Mouse (Mus musculus) monocyte, adult 2 months (primary cell): Measurements from ENCODE around the gene Fam169b.

Experiments
- DNase-seq, 2 experiments: peaks; one replicate each; pipeline ENCODE4 v3.0.0; 2022; ENCODE audit warnings: low spot score in 2 of 2, low read depth in 1 of 2

Gene Fam169b

DNA sequence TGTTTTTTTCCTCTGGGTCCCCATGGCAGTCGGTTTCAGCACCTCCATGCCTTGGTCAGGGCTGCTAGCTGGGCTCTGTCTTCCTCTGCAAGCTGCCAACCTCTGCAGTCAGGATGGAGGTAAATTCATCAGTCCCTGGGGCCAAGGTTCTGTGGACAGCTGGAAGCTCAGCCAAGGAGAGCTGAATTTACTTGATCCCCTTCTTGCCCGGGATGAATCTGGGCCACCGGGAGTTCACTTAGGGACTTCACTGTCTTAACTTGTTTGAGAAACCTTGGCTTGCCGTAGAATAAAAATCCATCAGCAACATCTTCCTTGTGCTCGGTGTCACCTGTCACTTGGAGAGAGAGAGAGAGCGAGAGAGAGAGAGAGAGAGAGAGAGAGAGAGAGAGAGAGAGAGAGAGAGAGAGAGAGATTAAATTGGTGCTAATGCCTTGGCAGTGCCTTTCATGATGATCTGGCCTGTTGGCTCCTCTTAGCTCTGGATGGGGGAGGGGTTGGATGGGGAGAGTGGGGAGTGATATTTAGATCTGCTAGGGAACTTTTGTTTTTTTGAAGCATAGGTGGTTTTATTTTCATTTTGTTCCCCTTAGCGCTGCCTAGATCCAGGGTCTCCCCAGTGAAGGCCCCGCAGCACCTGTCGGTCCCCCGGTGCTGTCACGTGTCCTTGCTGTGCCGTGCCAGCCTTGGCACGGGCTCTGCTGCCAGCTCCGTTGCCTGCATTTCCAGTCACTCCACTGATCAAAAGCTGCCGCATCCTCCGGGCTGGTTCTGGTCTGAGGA is 44.6 kb downstream of the Fam169b start:
- DNase-seq, result no peak

DNA sequence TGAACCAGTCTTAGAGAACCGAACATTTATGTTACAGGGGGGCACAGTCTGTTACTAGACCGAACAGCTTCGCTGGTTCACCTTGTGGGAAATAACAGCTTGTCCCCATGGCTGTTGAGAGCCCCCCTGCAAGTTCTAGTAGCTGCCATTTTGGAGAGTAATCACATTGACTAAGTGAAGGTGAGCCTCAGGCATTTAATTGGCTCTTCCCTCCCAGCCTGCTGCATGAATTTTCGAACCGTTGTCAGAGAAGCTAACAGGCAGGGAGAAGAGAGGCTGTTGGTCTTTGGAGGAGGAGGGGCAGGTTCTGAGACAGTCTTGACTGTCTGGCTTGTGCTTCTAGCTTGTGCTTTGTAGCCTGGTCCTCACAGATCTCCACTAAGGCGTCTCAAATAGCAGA is 45.3 kb downstream of the Fam169b start:
- no peak for DNase-seq

GRCm38 (mm10) chr7:68320078-68320810 is 46.6 kb downstream of the Fam169b start:
- no peak for DNase-seq

GRCm38 (mm10) chr7:68323051-68323450 is 49.4 kb downstream of the Fam169b start:
- DNase-seq, result no peak

- DNase-seq, result no peak
Observed at GRCm38 (mm10) chr7:68326190-68326722, 52.6 kb downstream of the Fam169b start.

DNA sequence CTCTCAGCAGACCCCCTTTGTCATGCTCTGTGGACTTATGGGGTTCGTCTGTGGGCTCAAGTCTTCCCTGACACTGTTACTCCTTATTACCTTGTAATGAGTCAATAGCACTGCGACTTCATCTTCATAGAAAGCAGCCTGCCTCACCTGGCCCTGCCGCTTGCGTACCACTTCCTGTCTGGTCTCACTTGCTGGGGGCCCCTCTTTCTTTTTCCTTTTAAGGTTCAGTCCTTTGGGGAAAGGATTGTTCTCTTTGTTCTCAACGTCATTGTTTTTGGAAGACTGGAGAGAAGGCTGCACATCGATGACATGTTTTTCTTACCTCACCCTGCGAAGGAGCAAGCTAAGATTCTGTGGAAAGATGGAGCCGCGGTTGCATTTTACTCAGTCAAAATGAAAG is 55.4 kb downstream of the Fam169b start:
- no peak for DNase-seq

- no peak for DNase-seq
Observed at GRCm38 (mm10) chr7:68332799-68333198, 59.2 kb downstream of the Fam169b start.

- no peak for DNase-seq
Observed at GRCm38 (mm10) chr7:68337080-68337781, 63.6 kb downstream of the Fam169b start.

DNA sequence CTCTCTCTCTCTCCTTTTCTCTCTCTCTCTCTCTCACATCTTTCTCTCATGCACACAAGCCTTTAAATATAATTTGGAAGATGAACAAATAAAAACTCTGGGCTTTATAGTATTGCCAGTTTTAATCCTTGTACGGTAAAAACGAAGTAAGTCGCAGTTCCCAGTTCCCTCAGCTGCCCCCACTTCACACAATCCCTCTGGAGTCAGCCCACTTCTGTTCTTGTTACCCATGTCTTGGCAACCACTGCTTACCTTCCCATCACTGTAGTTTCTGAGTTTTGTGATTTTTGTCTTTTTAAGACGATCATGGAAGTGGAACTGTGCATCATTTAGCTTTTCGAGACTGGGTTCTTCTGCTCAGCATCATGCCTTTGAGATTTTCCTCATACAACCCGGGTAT is 65.0 kb downstream of the Fam169b start:
- DNase-seq, result no peak

- no peak for DNase-seq
Observed at GRCm38 (mm10) chr7:68344561-68344960, 70.9 kb downstream of the Fam169b start.

GRCm38 (mm10) chr7:68345963-68346362 is 72.3 kb downstream of the Fam169b start:
- DNase-seq, result no peak

GRCm38 (mm10) chr7:68355325-68356076 is 81.9 kb downstream of the Fam169b start:
- no peak for DNase-seq

DNA sequence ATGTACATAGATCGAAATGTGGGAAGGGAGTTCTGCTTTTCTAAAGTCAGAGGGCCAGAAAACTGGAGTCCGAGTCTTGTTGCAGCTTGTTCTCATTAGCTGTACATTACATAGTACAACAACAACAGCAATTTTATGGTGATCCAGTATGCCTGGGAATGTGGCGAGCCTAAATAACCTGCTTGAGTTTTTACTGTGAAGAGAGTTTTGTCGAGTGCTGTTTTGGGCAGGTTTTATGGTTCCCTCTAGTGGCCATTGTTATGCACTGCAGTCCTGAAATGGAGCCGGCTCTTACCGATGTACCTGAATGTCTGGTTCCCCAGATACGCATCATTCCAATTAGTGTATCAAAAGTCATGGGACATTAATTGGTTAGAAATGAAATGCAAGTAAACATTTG is 83.8 kb downstream of the Fam169b start:
- peak in 1 of 2 experiments; percentile 13 for DNase-seq

- DNase-seq, result no peak
Observed at GRCm38 (mm10) chr7:68362609-68363008, 89.0 kb downstream of the Fam169b start.

GRCm38 (mm10) chr7:68365711-68366110 is 92.1 kb downstream of the Fam169b start:
- no peak for DNase-seq

DNA sequence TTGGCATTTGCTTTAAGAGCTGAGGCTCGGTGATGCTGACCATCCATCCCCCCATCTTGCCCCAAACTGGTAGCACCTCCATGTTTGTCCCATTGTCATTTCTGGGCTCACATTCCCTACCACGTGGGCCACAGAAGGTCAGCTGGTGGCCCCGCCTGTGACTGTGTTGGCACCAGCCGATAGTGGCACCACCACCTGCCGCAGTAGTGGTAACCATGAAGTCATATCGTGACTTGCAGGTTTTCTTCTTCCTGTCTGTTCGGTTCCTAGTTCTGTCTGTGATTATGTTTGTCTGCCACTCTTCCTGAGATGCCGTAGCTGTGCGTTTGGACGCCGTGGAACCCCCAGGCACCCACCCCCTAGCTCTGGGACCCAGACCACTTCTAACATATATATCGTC is 95.3 kb downstream of the Fam169b start:
- no peak for DNase-seq

GRCm38 (mm10) chr7:68369694-68370093 is 96.1 kb downstream of the Fam169b start:
- DNase-seq, result peak; percentile 21 to 25

- DNase-seq, result no peak
Observed at GRCm38 (mm10) chr7:68374109-68374857, 100.6 kb downstream of the Fam169b start.

DNA sequence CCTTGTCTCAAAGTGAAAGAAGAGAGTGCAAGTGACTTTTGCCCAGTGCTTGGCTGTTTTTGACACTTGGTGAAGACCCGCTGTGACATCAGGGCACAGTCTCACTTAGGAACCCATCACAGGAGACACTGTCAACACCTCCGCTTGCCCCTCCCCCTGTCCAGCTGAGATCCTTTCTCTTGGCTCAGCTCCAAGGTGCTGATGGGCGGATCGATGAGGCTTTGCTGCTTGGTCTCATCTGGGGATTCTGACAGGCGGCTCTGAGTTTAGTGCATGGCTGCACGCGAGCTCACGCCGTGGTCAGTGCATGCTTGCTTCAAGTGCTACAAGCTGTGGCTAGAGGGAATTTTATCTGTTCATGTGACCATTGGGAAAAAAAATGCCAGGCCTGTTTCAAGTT is 108.5 kb downstream of the Fam169b start:
- DNase-seq, result no peak

GRCm38 (mm10) chr7:68386767-68387166 is 113.1 kb downstream of the Fam169b start:
- DNase-seq, result no peak
